Mouse (Mus musculus) adipose tissue, adult 10 weeks (tissue): ENCODE data around the gene Ifih1. TPM values are rescaled to one million over a fixed set of nuclear protein-coding genes. Genes with fewer than 3 reads are reported as not detected.

Experiments used
- polyA plus RNA-seq: library from polyadenylated mRNA; stranded (reverse); fragments of 350-450 nt; fragmentation: Illumina TruSeq; extraction: RNeasy Lipid Tissue Mini Kit (QIAGEN cat#74804); gene quantifications from one replicate; pipeline ENCODE4 v1.2.3, GENCODE M21; 2014; ENCODE audit warnings: low read depth, low replicate concordance

The Ifih1 gene
- polyA plus RNA-seq = 7.7 TPM

DNA sequence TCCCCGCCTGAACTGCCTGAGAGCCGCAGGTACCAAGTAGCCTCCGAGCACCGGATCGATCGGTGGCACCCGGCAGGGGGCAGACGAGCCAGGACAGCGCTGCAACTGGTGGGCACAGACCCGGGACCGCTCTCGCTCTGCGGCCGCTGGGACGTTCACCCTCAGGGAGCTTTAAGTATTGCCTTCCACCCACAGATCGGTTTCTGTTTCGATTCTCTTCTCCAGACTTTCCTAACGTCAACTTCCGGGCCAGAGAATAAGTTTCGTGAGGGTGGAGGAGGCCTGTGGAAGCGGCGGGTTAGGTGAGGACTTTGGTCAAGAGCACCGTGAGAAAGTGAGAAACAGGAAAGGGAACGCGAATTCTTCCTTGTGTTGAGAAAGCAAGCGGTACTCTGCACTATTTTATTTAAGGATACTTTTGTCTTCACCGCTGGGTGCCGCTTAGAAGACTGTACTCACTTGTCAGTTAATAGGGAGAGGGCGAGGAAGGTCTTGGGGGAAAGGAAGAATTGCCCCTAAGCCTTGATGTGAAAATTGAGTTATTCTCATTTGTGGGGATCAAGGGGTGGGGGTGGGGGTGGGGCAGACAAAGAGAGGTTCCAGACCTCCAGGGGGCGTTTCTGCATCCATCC is at the start of gene Ifih1:
Gene Ifih1 (minus strand): TSS at position 242 of the 632 bp plus-strand sequence.

DNA sequence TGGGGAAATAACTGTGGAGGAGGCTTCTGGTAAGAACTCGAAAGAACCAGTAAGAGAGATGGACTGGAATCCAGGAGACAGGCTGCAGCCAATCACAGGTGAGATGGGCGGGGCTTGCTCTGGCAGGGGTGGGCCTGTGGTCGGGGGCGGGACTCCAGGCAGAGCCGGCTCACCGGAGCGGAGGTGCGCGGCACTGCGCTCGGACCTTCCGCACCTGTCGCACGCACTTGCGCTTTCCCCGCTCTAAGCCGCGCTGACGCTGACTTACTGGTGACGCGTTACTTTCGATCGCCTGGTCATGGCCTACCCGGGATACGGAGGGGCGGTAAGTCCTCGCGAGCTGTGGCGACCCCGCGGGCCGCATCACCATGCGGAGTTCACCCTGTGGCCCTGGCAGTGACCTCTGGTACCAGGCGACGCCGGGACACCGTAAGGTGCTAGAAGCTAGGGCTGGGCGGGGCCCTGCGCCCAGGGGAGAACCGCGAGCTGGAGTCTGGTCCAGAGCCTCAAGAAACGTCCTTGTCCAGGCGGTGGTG is 18.1 kb upstream of the Ifih1 start, which contains the start of gene Gca:
Gene Gca (plus strand): TSS at position 151 of the 536 bp plus-strand sequence.

DNA sequence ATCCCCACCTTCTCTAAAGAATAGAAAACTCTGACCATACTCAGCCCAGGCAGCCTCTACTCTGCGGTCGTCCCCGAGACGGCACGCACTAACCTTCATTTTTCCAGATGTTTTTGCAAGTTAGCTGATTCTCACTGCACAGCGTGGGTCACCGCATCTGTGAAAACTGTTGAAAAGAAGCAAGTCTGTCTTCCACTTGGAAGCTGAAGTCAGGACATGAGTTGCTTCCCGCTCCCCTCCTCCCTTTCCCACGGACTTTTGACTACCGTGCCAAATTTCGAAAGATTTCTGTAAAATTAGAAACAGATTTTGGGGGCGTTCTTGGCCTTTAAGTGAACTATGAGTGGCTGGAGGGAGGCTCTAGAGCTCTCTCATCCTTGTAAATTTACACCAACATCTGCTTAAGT is 72.3 kb downstream of the Ifih1 start, which contains the start of gene Fap:
Gene Fap (minus strand): TSS at position 323 of the 407 bp plus-strand sequence.

Other genes with a start within 250 kb of the Ifih1 start
- 41.4 TPM for gene Dpp4, start 234.0 kb downstream of the Ifih1 start, polyA plus RNA-seq
- not detected for gene Gcg, start 162.6 kb downstream of the Ifih1 start, polyA plus RNA-seq
- 4.1 TPM for gene Fap, start 72.2 kb downstream of the Ifih1 start, polyA plus RNA-seq
- 14.0 TPM for gene Gca, start 18.0 kb upstream of the Ifih1 start, polyA plus RNA-seq